Comparison of ENCODE assay signal across 20 mouse cellular contexts in genomic region chr1:180260886-180261285, GRCm38 (mm10). TPM values are rescaled to one million over a fixed set of nuclear protein-coding genes. Genes with fewer than 3 reads are reported as not detected.
A peak's percentile ranks its signal among the peaks of the same experiment; 100 is the strongest.
DNase-seq lines count a peak whose midpoint lies in the region; ATAC-seq lines count a peak whose summit lies in the region.
"Had no signal": no experiment of that assay in that cellular context is flagged by ENCODE, and none has a peak within 500 bp of the region (broad histone marks: within the 10 kb centered on the region; RNA-seq: fewer than 3 reads in every experiment).

No protein-coding gene starts in this region.

- H3K4me1 ChIP-seq in liver, embryonic 11.5 days (replicated peaks; ENCODE audit: control insufficient read depth, insufficient read depth, low read length) = peaks cover 30% of the 10 kb centered on the region
- H3K4me1 ChIP-seq in forebrain, embryonic 14.5 days (ENCODE audit: control insufficient read depth, insufficient read depth, low read length) = no peaks in the 10 kb centered on the region
- H3K4me1 ChIP-seq: neural tube, embryonic 12.5 days had no signal

- H3K27ac ChIP-seq in liver, embryonic 11.5 days (ENCODE audit: low read depth, low read length) = peak overlapping the region; percentile 72; the same call in 1 of the 2 replicates
- no peak overlapping the region for H3K27ac ChIP-seq in forebrain, embryonic 14.5 days (ENCODE audit: low read depth, low read length)
- H3K27ac ChIP-seq: embryonic facial prominence, embryonic 12.5 days; hindbrain, embryonic 12.5 days; left cerebral cortex, adult 2 months; neural tube, embryonic 12.5 days had no signal

- no peak overlapping the region for H3K4me2 ChIP-seq in liver, embryonic 11.5 days
- H3K4me2 ChIP-seq in forebrain, embryonic 14.5 days (ENCODE audit: low read length) = no peak overlapping the region
- H3K4me2 ChIP-seq: embryonic facial prominence, embryonic 12.5 days; hindbrain, embryonic 12.5 days; neural tube, embryonic 12.5 days had no signal

- WGBS in liver, embryonic 11.5 days = 69% methylated on average over 2 of the region's 2 CpGs
- 93% methylated on average over 2 of the region's 2 CpGs for WGBS in forebrain, embryonic 14.5 days

- DNase-seq in layer of hippocampus, adult 9-11 months = peak; percentile 66
- no peak for DNase-seq in layer of hippocampus, postnatal 36 days
- DNase-seq in adipocyte (ENCODE audit: low spot score) = peak; percentile 55
- DNase-seq in liver, embryonic 11.5 days (ENCODE audit: low spot score) = no peak
- no peak for DNase-seq in gastrocnemius, postnatal 25 days
- no peak for DNase-seq in forebrain, embryonic 14.5 days (ENCODE audit: low spot score)
- DNase-seq in embryo, embryonic 10.5 days (ENCODE audit: low spot score) = no peak
- DNase-seq: cerebellum, adult 11-12 months; cerebellum, postnatal 36 days; forebrain, postnatal 0 days; gastrocnemius, postnatal 10 days had no signal

- no peak overlapping the region for H3K4me3 ChIP-seq in liver, embryonic 11.5 days (ENCODE audit: low read depth, low read length)
- H3K4me3 ChIP-seq in forebrain, embryonic 14.5 days (ENCODE audit: low read depth, low read length) = no peak overlapping the region
- H3K4me3 ChIP-seq: embryonic facial prominence, embryonic 12.5 days; hindbrain, embryonic 12.5 days; left cerebral cortex, adult 2 months; neural tube, embryonic 12.5 days had no signal

- H3K9me3 ChIP-seq in liver, embryonic 11.5 days (ENCODE audit: control insufficient read depth, low read length) = no peaks in the 10 kb centered on the region
- no peaks in the 10 kb centered on the region for H3K9me3 ChIP-seq in forebrain, embryonic 14.5 days (replicated peaks; ENCODE audit: control insufficient read depth, low read length)
- H3K9me3 ChIP-seq: embryonic facial prominence, embryonic 12.5 days; hindbrain, embryonic 12.5 days; neural tube, embryonic 12.5 days had no signal

- no peaks in the 10 kb centered on the region for H3K27me3 ChIP-seq in liver, embryonic 11.5 days (replicated peaks; ENCODE audit: control insufficient read depth, insufficient read depth, low read length)
- no peaks in the 10 kb centered on the region for H3K27me3 ChIP-seq in forebrain, embryonic 14.5 days (replicated peaks; ENCODE audit: control insufficient read depth, insufficient read depth, low read length)
- H3K27me3 ChIP-seq: embryonic facial prominence, embryonic 12.5 days; hindbrain, embryonic 12.5 days; neural tube, embryonic 12.5 days; Patski had no signal

- no peaks in the 10 kb centered on the region for H3K36me3 ChIP-seq in liver, embryonic 11.5 days (ENCODE audit: control insufficient read depth, insufficient read depth, low read length)
- no peaks in the 10 kb centered on the region for H3K36me3 ChIP-seq in forebrain, embryonic 14.5 days (ENCODE audit: control insufficient read depth, insufficient read depth, low read length)
- H3K36me3 ChIP-seq: embryonic facial prominence, embryonic 12.5 days; hindbrain, embryonic 12.5 days; neural tube, embryonic 12.5 days had no signal

- H3K9ac ChIP-seq in liver, embryonic 11.5 days (ENCODE audit: low read depth, low read length) = no peak overlapping the region
- H3K9ac ChIP-seq in forebrain, embryonic 14.5 days (ENCODE audit: low read length) = no peak overlapping the region
- H3K9ac ChIP-seq: embryonic facial prominence, embryonic 12.5 days; forebrain, postnatal 0 days; hindbrain, embryonic 12.5 days; neural tube, embryonic 12.5 days had no signal

- ATAC-seq in liver, embryonic 11.5 days (replicated peaks; ENCODE audit: low FRiP score) = no peak
- ATAC-seq in megakaryocyte, adult 5-6 weeks (ENCODE audit: poor library complexity, severe bottlenecking) = peak; percentile 45
- no peak for ATAC-seq in forebrain, embryonic 14.5 days
- ATAC-seq: activated CD4-positive, CD25-positive, alpha-beta regulatory T cell, adult 4 months; forebrain, postnatal 0 days; inflammation-experienced regulatory T-cells, adult 6 months; midbrain, embryonic 16.5 days; Patski had no signal

RNA-seq across cellular contexts. Expression of gene Psen2, which starts 2.4 kb away (rescaled TPM):
- 10 to 100 TPM; 18.8 to 21.0 TPM for total RNA-seq in layer of hippocampus, postnatal 36 days (2021)
- polyA plus RNA-seq in liver, embryonic 11.5 days (2014; fragmentation: Nextera tagmentation; extraction: Ambion mirVana) = 30.9 and 31.3 TPM in 2 replicates
- total RNA-seq in megakaryocyte, adult 5-6 weeks (2015) = 14.0 and 17.3 TPM in 2 replicates
- total RNA-seq in megakaryocyte, adult 5-6 weeks (2017) = 13.6 and 18.9 TPM in 2 replicates
- total RNA-seq in gastrocnemius, postnatal 25 days (2021) = 1 to 10 TPM; 6.8 to 8.4 TPM
- 8.6 and 11.2 TPM in 2 replicates for polyA plus RNA-seq in forebrain, embryonic 14.5 days (2014; fragmentation: Nextera tagmentation; extraction: Ambion mirVana)

Comparison
In these comparisons a context has a peak if more than half of its experiments do, and no peak if none do; other contexts are left out.
1. DNase-seq: peak in layer of hippocampus, adult 9-11 months (single experiment) and adipocyte (single experiment); none in layer of hippocampus, postnatal 36 days (0 of 2), liver, embryonic 11.5 days (single experiment), gastrocnemius, postnatal 25 days (single experiment), forebrain, embryonic 14.5 days (single experiment) and embryo, embryonic 10.5 days (single experiment).